Mouse (Mus musculus): ENCODE results near the gene Ppip5k2.

Gene Ppip5k2

GRCm38 (mm10) chr1:97659405-97659804 is 110.8 kb downstream of the Ppip5k2 start:
- DNase-seq = no peak

GRCm38 (mm10) chr1:97657786-97658185 is 112.4 kb downstream of the Ppip5k2 start:
- no peak for DNase-seq

- DNase-seq = peak; percentile 54
Measured at GRCm38 (mm10) chr1:97657201-97657600, 113.0 kb downstream of the Ppip5k2 start.

Data from kidney, adult 11 months (tissue).